Mouse (Mus musculus): ENCODE data around the gene BC067074.

GRCm38 (mm10) chr13:113404172-113404571 is 111.2 kb downstream of the BC067074 start:
- TF ChIP-seq CTCF (IDR thresholded peaks at IDR 0.05; ENCODE audit: control insufficient read depth, insufficient read depth, low read length) (no peak), POLR2A (IDR thresholded peaks at IDR 0.05; ENCODE audit: borderline replicate concordance, control insufficient read depth, low read depth, low read length) (no peak)

Data from bone marrow, adult 2 months (tissue).